Mouse (Mus musculus) left cerebral cortex, postnatal 36 days (tissue): Measurements from ENCODE around the gene 2010111I01Rik. TPM values are rescaled to one million over a fixed set of nuclear protein-coding genes. Genes with fewer than 3 reads are reported as not detected.
A peak's percentile ranks its signal among the peaks of the same experiment; 100 is the strongest.
"Not testable (repeated sequence)": the region's sequence is repeated elsewhere in the genome, so short reads cannot be mapped to it uniquely, and the experiment has no call there.

Experiments
- DNase-seq, 2 experiments: peaks; one replicate each; pipeline ENCODE4 v3.0.0; 2021 to 2022; ENCODE audit warnings: low spot score in 2 of 2, mixed read lengths in 1 of 2
- intact Hi-C: fragments of 180-260 bp; cut with DNase I; formaldehyde crosslinking; loops from one replicate; pipeline ENCODE4 v1.15.1; 2025
- total RNA-seq, 2 experiments: library from RNA; stranded (reverse); gene quantifications; 2 replicates each; pipeline ENCODE4 v1.2.3; 2021

2010111I01Rik gene
- total RNA-seq, 2 experiments from 2014 or later, result 93.2 to 121 TPM

- intact Hi-C loops, result loop anchor here (5.0 to 10.0 kb wide), 3 partner anchors 75 to 568 kb away; partner anchors contain the start of gene Platr25
- peak in 1 of 2 experiments; percentile 60 for DNase-seq
These were observed 368.0 kb downstream of the 2010111I01Rik start for GRCm38 (mm10) chr13:63332576-63333300.

- intact Hi-C loops, result loop anchor here (2.0 to 10.0 kb wide), 2 partner anchors 409 to 571 kb away; partner anchors contain the start of gene Platr25
- no peak for DNase-seq
These were observed 370.9 kb downstream of the 2010111I01Rik start for GRCm38 (mm10) chr13:63335421-63336134.

GRCm38 (mm10) chr13:63336335-63336734 lies 371.6 kb downstream of the 2010111I01Rik start:
- intact Hi-C loops, result loop anchor here (10.0 kb wide), 1 partner anchor 572 kb away; the partner anchor contains the start of gene Platr25
- DNase-seq, result peak in 1 of 2 experiments; percentile 44

- intact Hi-C loops, result loop anchor here (10.0 kb wide), 1 partner anchor 573 kb away; the partner anchor contains the start of gene Platr25
These were observed 372.7 kb downstream of the 2010111I01Rik start for GRCm38 (mm10) chr13:63337239-63337960.

GRCm38 (mm10) chr13:63339946-63340345 lies 375.3 kb downstream of the 2010111I01Rik start:
- intact Hi-C loops, result loop anchor here (10.0 kb wide), 1 partner anchor 575 kb away; the partner anchor contains the start of gene Platr25

More at GRCm38 (mm10) chr13:63337239-63337960, 372.7 kb downstream of the 2010111I01Rik start:
- no peak for DNase-seq

GRCm38 (mm10) chr13:63342781-63343180 lies 378.1 kb downstream of the 2010111I01Rik start:
- DNase-seq, result no peak
- intact Hi-C loops, result no loop called here

More at GRCm38 (mm10) chr13:63339946-63340345, 375.3 kb downstream of the 2010111I01Rik start:
- DNase-seq, result no peak

GRCm38 (mm10) chr13:63344481-63344880 lies 379.8 kb downstream of the 2010111I01Rik start:
- intact Hi-C loops, result no loop called here
- DNase-seq, result no peak

GRCm38 (mm10) chr13:63345476-63346225 lies 381.0 kb downstream of the 2010111I01Rik start:
- intact Hi-C loops, result no loop called here
- no peak for DNase-seq

GRCm38 (mm10) chr13:63347639-63348038 lies 382.9 kb downstream of the 2010111I01Rik start:
- intact Hi-C loops, result no loop called here
- DNase-seq, result no peak

- intact Hi-C loops, result no loop called here
- no peak for DNase-seq
These were observed 385.4 kb downstream of the 2010111I01Rik start for GRCm38 (mm10) chr13:63350076-63350475.

- DNase-seq, intact Hi-C loops: not testable (repeated sequence)
These were observed 388.6 kb downstream of the 2010111I01Rik start for GRCm38 (mm10) chr13:63353312-63353711.

- no peak for DNase-seq
- intact Hi-C loops, result no loop called here
These were observed 391.4 kb downstream of the 2010111I01Rik start for GRCm38 (mm10) chr13:63356101-63356500.

- intact Hi-C loops, result no loop called here
- DNase-seq, result peak; percentile 28 to 52
These were observed 391.9 kb downstream of the 2010111I01Rik start for GRCm38 (mm10) chr13:63356558-63356957.

GRCm38 (mm10) chr13:63359393-63359792 lies 394.7 kb downstream of the 2010111I01Rik start:
- intact Hi-C loops, result no loop called here

GRCm38 (mm10) chr13:63360111-63360885 lies 395.6 kb downstream of the 2010111I01Rik start:
- DNase-seq, result no peak
- intact Hi-C loops, result no loop called here

More at GRCm38 (mm10) chr13:63359393-63359792, 394.7 kb downstream of the 2010111I01Rik start:
- no peak for DNase-seq

- DNase-seq, result no peak
- intact Hi-C loops, result no loop called here
These were observed 397.1 kb downstream of the 2010111I01Rik start for GRCm38 (mm10) chr13:63361755-63362154.

GRCm38 (mm10) chr13:63373460-63374166 lies 408.9 kb downstream of the 2010111I01Rik start:
- intact Hi-C loops, result no loop called here
- DNase-seq, result no peak
